Mouse (Mus musculus): ENCODE measurements around the gene Olfml2b. TPM values are rescaled to one million over a fixed set of nuclear protein-coding genes. Genes with fewer than 3 reads are reported as not detected.

The Olfml2b gene
- polyA plus RNA-seq, 1 experiment = 12.8 TPM

GRCm38 (mm10) chr1:170694821-170695291, 50.5 kb downstream of the Olfml2b start:
- TF ChIP-seq POLR2A (IDR thresholded peaks at IDR 0.05; ENCODE audit: borderline replicate concordance, control insufficient read depth, low read depth, low read length) (no peak), CTCF (IDR thresholded peaks at IDR 0.05; ENCODE audit: control insufficient read depth, insufficient read depth, low read length) (no peak)
- Histone ChIP-seq H3K27ac (ENCODE audit: control insufficient read depth, insufficient read depth, low read depth, low read length, poor library complexity) (no peak overlapping the region), H3K4me3 (replicated peaks; ENCODE audit: control insufficient read depth, low read depth, low read length) (no peak overlapping the region), H3K4me1 (ENCODE audit: control insufficient read depth, insufficient read depth, low read length) (no peaks in the 10 kb centered on the region; the same call in 1 of the 2 replicates)
- 62% methylated on average over 5 of the region's 5 CpGs for WGBS

GRCm38 (mm10) chr1:170695326-170695725, 51.0 kb downstream of the Olfml2b start:
- no peak overlapping the region for H3K4me3 ChIP-seq (replicated peaks; ENCODE audit: control insufficient read depth, low read depth, low read length)
- H3K27ac ChIP-seq (ENCODE audit: control insufficient read depth, insufficient read depth, low read depth, low read length, poor library complexity) = no peak overlapping the region
- 80% methylated on average over 6 of the region's 6 CpGs for whole genome bisulfite sequencing
- TF ChIP-seq CTCF (IDR thresholded peaks at IDR 0.05; ENCODE audit: control insufficient read depth, insufficient read depth, low read length) = no peak
- no peak for TF ChIP-seq POLR2A (IDR thresholded peaks at IDR 0.05; ENCODE audit: borderline replicate concordance, control insufficient read depth, low read depth, low read length)
- H3K4me1 ChIP-seq (ENCODE audit: control insufficient read depth, insufficient read depth, low read length) = no peaks in the 10 kb centered on the region

GRCm38 (mm10) chr1:170696996-170697395, 52.7 kb downstream of the Olfml2b start:
- 85% methylated on average over 8 of the region's 8 CpGs for WGBS
- no peak for TF ChIP-seq POLR2A (IDR thresholded peaks at IDR 0.05; ENCODE audit: borderline replicate concordance, control insufficient read depth, low read depth, low read length)
- no peak for TF ChIP-seq CTCF (IDR thresholded peaks at IDR 0.05; ENCODE audit: control insufficient read depth, insufficient read depth, low read length)
- no peak overlapping the region for H3K4me3 ChIP-seq (replicated peaks; ENCODE audit: control insufficient read depth, low read depth, low read length)
- H3K4me1 ChIP-seq (ENCODE audit: control insufficient read depth, insufficient read depth, low read length) = no peaks in the 10 kb centered on the region; the same call in 1 of the 2 replicates
- no peak overlapping the region for H3K27ac ChIP-seq (ENCODE audit: control insufficient read depth, insufficient read depth, low read depth, low read length, poor library complexity)

GRCm38 (mm10) chr1:170697771-170698356, 53.5 kb downstream of the Olfml2b start:
- Histone ChIP-seq H3K4me3 (replicated peaks; ENCODE audit: control insufficient read depth, low read depth, low read length) (no peak overlapping the region), H3K27ac (ENCODE audit: control insufficient read depth, insufficient read depth, low read depth, low read length, poor library complexity) (no peak overlapping the region), H3K4me1 (ENCODE audit: control insufficient read depth, insufficient read depth, low read length) (peaks cover 2% of the 10 kb centered on the region; the same call in 1 of the 2 replicates)
- 85% methylated on average over 7 of the region's 7 CpGs for WGBS
- TF ChIP-seq CTCF (IDR thresholded peaks at IDR 0.05; ENCODE audit: control insufficient read depth, insufficient read depth, low read length) (no peak), POLR2A (IDR thresholded peaks at IDR 0.05; ENCODE audit: borderline replicate concordance, control insufficient read depth, low read depth, low read length) (no peak)

DNA sequence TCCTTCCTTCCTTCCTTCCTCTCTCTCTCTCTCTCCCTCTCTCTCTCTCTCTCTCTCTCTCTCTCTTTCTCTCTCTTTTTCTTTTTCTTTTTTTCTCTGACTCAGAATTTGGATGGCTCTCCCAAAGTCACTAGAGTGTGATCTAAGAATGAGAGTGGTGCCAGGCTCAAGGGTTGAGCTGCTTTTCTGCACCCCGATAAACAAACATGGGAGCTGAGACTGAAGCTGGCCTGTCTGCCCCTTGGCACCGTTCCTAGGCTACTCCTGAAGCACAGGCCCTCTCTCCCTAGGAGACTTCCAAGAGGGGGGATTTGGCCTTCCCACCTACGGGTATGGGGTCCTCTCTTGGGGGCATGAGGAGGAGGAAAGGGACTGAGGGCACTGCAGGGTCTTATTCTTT, 54.4 kb downstream of the Olfml2b start:
- 78% methylated on average over 3 of the region's 3 CpGs for WGBS
- Histone ChIP-seq H3K4me3 (replicated peaks; ENCODE audit: control insufficient read depth, low read depth, low read length) (no peak overlapping the region), H3K4me1 (ENCODE audit: control insufficient read depth, insufficient read depth, low read length) (peaks cover 2% of the 10 kb centered on the region; the same call in 1 of the 2 replicates), H3K27ac (ENCODE audit: control insufficient read depth, insufficient read depth, low read depth, low read length, poor library complexity) (no peak overlapping the region)
- TF ChIP-seq POLR2A (IDR thresholded peaks at IDR 0.05; ENCODE audit: borderline replicate concordance, control insufficient read depth, low read depth, low read length) = no peak

DNA sequence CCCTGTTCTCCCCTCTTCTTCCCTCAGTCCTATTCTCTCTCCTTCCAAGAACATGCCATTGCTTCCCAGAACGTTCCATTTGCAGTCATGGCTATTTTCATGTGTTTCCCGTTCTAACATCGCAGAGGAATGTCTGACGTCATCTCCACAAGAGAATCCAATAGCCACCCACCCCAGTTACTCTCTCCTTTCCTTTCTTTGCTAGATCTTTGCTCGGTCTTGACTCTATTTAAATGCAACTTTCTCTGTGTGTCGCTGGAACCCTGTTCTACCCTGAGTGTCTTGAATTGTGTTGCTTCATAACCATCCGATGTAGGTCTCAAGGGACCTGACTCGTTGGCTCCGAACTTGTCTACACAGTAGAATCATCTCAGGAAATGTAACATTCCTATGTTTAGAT, 55.2 kb downstream of the Olfml2b start:
- Histone ChIP-seq H3K4me3 (replicated peaks; ENCODE audit: control insufficient read depth, low read depth, low read length) (no peak overlapping the region), H3K4me1 (ENCODE audit: control insufficient read depth, insufficient read depth, low read length) (peaks cover 2% of the 10 kb centered on the region; the same call in 1 of the 2 replicates), H3K27ac (ENCODE audit: control insufficient read depth, insufficient read depth, low read depth, low read length, poor library complexity) (no peak overlapping the region)
- TF ChIP-seq CTCF (IDR thresholded peaks at IDR 0.05; ENCODE audit: control insufficient read depth, insufficient read depth, low read length) (no peak), POLR2A (IDR thresholded peaks at IDR 0.05; ENCODE audit: borderline replicate concordance, control insufficient read depth, low read depth, low read length) (no peak)
- 85% methylated on average over 9 of the region's 9 CpGs for WGBS

GRCm38 (mm10) chr1:170700496-170701027, 56.2 kb downstream of the Olfml2b start:
- Histone ChIP-seq H3K27ac (ENCODE audit: control insufficient read depth, insufficient read depth, low read depth, low read length, poor library complexity) (no peak overlapping the region), H3K4me3 (replicated peaks; ENCODE audit: control insufficient read depth, low read depth, low read length) (no peak overlapping the region), H3K4me1 (ENCODE audit: control insufficient read depth, insufficient read depth, low read length) (peaks cover 2% of the 10 kb centered on the region; the same call in 1 of the 2 replicates)
- WGBS = 77% methylated on average over 3 of the region's 3 CpGs
- TF ChIP-seq CTCF (IDR thresholded peaks at IDR 0.05; ENCODE audit: control insufficient read depth, insufficient read depth, low read length) = no peak
- no peak for TF ChIP-seq POLR2A (IDR thresholded peaks at IDR 0.05; ENCODE audit: borderline replicate concordance, control insufficient read depth, low read depth, low read length)

GRCm38 (mm10) chr1:170701178-170701577, 56.8 kb downstream of the Olfml2b start:
- WGBS = 79% methylated on average over 3 of the region's 3 CpGs
- no peak for TF ChIP-seq POLR2A (IDR thresholded peaks at IDR 0.05; ENCODE audit: borderline replicate concordance, control insufficient read depth, low read depth, low read length)
- no peak for TF ChIP-seq CTCF (IDR thresholded peaks at IDR 0.05; ENCODE audit: control insufficient read depth, insufficient read depth, low read length)

More at GRCm38 (mm10) chr1:170701178-170701577, 56.8 kb downstream of the Olfml2b start:
- peaks cover 4% of the 10 kb centered on the region for H3K4me1 ChIP-seq (ENCODE audit: control insufficient read depth, insufficient read depth, low read length)
- no peak overlapping the region for H3K4me3 ChIP-seq (replicated peaks; ENCODE audit: control insufficient read depth, low read depth, low read length)
- H3K27ac ChIP-seq (ENCODE audit: control insufficient read depth, insufficient read depth, low read depth, low read length, poor library complexity) = no peak overlapping the region
